Mouse (Mus musculus) left cerebral cortex, adult 9 months (tissue): ENCODE measurements at regions not wholly inside any gene's neighbourhood (a gene's known extent, or its start where the extent isn't known, plus 50 kb on each side); places are given as distances from the start of the nearest gene placed in this dataset.

Experiments
- DNase-seq, 2 experiments: peaks; one replicate each; pipeline ENCODE4 v3.0.0; 2022; ENCODE audit warnings: low spot score in 2 of 2

DNA sequence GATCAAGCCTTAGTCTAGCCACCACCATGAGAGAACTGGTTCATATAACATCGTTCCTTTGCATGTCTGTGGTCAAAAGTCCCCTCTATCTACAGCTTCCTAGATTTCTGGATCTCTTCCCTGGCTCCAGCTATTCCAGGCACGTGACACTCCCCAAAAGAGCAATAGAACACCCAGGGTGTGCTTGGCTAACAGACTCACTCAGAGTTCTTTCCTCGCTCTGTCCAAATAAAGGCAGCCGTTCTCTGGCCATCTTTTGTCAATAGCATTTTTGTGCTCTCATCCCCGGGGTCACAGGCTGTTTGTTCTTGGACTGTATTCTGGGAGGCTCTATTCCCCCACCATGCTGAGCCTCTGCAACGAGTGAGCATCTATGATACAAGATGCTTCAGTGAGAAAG, 87.3 kb upstream of the Nckap5 start:
- no peak for DNase-seq

DNA sequence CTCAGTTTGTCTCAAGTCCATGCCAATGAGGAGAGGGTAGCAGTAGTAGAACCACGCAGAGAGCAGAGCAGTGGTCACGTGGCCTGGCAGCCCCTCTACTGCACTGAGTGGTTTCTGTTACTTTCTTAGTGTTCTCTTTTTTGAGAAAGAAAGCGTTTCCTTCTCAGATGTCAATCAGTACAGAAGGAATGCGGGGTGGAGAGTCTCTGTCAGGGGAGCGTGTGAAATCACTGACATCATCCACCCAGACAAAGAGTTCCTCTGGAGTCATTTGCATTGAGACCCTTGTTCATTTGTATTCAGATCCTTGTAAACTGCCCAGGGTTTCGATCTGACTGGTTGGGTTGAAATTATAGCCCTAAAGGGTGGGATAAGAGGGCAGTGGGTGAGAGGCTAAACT, 85.8 kb upstream of the Nckap5 start:
- no peak for DNase-seq

DNA sequence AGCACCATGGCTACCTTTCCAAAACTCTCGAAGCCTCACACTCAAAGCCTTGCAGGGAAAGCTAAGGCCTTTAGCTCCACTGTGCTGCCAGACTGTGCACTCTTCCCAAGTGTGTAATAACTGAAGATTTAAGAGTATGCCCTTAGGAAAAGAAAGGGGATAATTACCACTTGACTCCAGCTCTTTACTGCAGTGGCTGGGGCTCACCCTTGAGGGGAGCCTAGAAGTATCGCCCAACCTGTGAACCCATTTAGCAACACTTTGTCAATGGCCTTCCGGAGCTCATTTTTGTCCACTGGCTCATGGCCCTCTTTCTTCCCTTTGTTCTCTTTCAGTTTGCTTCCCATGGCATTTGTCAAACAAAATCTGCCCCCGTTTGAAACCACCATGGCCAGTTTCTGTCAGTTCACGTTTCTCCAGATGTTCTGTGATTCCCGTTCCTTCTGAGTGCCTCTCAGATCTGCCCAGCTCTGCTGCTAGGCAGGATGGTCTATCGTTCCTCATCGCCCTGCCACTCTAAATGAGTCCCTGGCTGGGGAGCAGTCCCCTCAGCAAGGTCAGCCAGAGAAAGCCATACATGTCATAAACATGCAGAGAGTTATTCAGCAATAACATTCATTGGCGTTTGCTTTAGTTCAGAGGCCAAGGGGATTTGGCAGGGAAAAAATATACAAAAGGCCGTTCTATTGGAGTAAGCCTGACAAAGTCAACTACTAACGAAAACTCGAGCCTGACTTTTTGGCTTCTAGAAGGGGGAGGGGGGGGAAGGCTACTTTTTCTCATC, 80.9 kb upstream of the Nckap5 start:
- no peak for DNase-seq

DNA sequence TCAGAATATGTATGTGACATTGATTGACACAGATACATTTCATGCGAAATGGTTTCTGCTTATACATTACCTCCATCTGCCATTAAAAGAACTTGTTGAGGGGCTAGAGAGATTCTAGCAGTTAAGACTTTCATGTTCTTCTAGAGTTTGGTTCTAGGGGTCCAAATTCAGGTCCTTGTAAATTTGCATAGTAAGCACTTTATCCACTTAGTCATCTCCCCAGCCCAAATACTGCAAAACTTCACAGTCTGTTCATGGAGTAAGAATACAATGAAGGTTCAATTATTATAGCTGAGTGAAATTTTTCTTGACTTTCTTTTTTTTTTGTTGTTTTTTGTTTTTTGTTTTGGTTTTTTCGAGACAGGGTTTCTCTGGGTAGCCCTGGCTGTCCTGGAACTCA, 76.8 kb upstream of the Nckap5 start:
- DNase-seq: no peak

DNA sequence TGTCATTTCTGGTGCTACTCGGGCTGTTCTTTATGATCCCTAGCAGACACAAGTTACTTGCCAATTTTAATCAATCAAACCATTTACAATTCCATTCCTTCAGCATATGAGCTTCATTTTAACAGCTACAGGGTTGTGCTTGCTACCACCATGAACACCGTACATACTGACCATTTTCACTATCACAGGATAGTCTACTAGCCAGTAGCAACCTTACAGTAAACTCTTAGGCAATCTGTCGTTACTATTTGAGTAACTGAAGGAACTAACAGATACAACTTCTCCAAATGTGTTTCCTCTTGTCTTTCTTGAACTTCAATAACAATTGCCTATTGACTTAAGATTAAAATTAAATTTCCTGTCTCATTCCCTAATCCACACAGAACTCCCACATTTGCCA, 67.9 kb upstream of the Nckap5 start:
- no peak for DNase-seq

DNA sequence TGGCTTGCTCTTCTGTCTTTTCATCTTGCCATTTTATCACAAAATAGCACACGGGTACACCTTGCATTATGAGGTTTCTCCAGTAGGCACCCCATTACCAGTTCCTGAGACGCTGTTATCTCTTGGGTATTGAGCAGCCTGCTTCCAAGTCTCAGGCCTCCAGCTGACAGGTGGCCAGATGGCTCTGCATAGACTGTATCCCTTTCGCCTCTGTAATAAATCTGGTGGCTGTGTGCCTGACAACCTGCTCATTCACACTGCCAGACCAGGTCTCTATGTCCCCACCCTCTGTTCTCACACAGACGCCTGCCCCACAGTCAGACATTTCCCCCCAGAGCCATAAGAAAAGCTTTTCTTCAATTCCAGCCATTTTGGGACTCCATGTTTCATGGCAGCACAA, 66.3 kb upstream of the Nckap5 start:
- no peak for DNase-seq

DNA sequence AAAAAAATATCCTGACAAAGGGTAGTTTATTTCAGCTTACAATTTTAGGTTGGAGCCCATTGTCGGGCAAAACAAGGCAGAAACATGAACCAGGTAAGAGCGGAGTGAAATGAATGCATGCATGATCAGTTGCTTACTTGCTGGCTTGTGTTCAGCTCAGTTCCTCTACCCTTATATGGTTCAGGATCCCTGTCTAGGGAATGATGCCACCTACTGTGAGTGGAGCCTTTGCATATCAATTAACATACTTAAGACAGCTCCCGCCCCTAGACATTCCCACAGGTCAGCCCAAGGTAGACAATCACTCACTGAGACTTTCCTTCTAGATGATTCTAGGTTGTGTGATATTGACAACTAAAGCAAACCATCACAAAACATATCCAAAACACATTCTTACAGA, 50.2 kb upstream of the Nckap5 start:
- DNase-seq: no peak
